Mouse (Mus musculus) adrenal gland, postnatal 25 days (tissue): ENCODE measurements around the gene Col20a1. TPM values are rescaled to one million over a fixed set of nuclear protein-coding genes. Genes with fewer than 3 reads are reported as not detected.

ENCODE experiments used
- DNase-seq: peaks from one replicate; pipeline ENCODE4 v3.0.0; 2021; ENCODE audit warnings: mixed read lengths
- long read RNA-seq: library from polyadenylated mRNA; stranded (forward); transcript quantifications from one replicate; pipeline ENCODE4 v2.0.0, GENCODE M21; 2021
- total RNA-seq: library from RNA; stranded (reverse); gene quantifications from 2 replicates; pipeline ENCODE4 v1.2.3, GENCODE M21; 2021

Gene Col20a1
- 2.6 and 3.4 TPM in 2 replicates for total RNA-seq
- long read RNA-seq, partial matches to known transcripts, result 0 of 3 reads
- long read RNA-seq, other reads (novel, unspliced or antisense), result 3 of 3 reads

- DNase-seq, result no peak
Measured at GRCm38 (mm10) chr2:180986449-180986848, at the start of gene Col20a1. Col20a1 (plus strand) TSS chr2:180986535.

DNA sequence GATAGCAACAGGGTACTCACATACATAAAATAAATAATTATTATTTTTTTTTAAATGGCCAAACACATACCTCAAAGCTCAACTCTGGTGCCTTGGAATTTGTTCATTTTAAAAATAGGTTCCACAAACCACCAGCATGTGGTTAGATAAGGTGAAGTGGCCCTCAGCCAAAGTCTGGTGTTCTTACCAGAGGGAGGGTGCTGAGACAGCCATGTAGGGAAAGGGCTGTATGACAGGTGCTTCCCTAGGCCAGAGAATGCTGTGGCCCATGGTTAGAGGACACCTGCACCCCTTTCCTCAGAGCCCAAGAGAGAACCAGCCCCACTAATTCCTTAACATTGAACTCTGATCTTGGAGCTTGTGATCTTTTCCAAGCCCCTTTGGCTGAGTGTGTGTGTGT lies 46.1 kb upstream of the Col20a1 start:
- DNase-seq, result no peak

- no peak for DNase-seq
Measured at GRCm38 (mm10) chr2:180941869-180942268, 44.5 kb upstream of the Col20a1 start.

DNA sequence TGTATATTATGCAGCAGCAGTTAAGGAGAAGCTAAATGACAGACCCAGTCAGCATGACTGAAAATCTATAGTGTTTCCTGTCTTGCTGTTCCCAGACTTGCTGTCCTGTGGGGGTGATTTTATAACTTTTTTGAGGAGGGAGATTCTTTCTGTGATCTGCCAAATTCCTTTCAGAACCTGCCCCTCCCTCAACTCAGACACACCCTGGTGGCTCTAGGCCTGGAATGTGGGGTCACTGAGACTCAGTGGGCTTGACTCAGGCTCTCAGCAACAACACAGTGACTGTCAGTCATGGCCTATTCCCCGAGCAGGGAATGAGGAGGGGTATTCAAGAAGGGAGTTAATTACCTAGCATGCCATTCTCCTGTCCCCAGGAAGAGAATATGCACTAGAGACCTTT lies 36.4 kb upstream of the Col20a1 start:
- DNase-seq, result no peak

DNA sequence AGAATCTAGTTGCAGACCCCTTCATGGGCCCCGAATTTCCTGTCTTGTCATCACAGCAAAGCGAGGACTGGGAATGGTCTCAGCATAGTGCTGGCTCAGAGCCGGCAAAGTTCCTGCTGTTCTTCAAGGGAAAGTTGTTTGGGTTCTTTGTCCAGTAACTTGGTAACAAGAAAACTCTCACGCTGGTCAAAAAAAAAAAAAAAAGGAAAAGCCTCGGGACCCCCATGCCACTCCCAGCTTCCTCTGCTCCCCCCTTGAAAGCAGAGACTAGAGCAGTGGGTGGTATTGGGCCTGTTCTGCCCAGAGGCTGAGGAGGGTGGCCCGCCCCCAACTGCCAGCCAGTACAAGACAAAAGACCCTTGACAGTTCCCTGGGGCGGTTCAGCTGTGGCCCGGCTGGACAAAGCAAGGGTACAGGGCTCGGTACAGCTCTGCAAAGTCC lies 33.6 kb upstream of the Col20a1 start:
- no peak for DNase-seq

GRCm38 (mm10) chr2:180953638-180954037 lies 32.7 kb upstream of the Col20a1 start:
- DNase-seq, result no peak

DNA sequence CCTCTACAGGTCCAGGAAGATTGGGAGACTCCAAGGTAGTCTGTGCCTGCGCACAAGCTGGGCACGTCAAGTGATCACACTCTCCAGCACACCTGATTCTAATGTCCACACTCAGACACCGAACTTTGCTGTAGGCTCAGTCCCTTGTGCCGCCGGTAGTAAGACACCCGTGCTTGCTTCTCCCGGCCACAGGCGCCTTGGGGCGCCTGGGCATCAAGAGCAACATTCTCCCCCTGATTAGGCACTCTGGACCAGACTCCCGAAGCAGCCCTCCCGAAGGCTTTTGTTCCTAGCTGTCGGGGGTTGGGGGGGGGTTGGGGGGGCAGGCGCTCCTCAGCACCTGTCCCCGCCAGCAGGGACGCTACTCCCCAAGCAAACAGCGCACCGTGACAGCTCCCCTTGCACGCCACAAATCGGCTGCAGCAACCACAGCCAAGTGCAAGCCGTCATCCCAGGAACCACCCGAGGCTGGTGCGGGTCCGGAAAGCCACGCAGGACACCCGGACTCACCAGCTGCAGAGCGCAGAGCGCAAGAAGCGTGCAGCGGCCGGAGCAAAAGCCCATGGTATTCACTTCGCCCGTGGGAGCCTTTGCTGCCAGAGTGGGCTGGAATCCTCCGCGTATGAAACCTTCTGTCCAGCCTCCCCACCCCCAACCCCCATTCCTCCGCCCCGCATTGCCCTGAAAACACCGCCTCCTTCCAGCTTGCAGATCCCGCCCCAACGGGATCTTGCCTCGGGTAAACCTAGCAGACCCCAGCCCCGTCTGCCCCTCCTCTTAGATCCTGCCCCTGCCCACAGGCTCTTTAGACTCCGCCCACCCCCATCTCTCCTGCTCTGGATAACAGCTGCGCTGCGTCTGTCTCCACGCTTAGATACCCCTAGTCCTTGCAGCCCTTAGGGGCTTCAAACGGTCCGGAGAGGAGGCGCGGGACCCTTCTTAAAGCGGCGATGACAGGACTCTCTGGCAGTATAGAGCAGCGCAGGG lies 32.0 kb upstream of the Col20a1 start, which contains the start of gene Nkain4:
TSS of gene Nkain4 (minus strand) at position 639 of the 987 bp plus-strand sequence.
- DNase-seq, result peak; percentile 31

- DNase-seq, result no peak
Measured at GRCm38 (mm10) chr2:180959605-180960004, 26.7 kb upstream of the Col20a1 start.

GRCm38 (mm10) chr2:180960187-180960586 lies 26.1 kb upstream of the Col20a1 start:
- DNase-seq, result no peak

DNA sequence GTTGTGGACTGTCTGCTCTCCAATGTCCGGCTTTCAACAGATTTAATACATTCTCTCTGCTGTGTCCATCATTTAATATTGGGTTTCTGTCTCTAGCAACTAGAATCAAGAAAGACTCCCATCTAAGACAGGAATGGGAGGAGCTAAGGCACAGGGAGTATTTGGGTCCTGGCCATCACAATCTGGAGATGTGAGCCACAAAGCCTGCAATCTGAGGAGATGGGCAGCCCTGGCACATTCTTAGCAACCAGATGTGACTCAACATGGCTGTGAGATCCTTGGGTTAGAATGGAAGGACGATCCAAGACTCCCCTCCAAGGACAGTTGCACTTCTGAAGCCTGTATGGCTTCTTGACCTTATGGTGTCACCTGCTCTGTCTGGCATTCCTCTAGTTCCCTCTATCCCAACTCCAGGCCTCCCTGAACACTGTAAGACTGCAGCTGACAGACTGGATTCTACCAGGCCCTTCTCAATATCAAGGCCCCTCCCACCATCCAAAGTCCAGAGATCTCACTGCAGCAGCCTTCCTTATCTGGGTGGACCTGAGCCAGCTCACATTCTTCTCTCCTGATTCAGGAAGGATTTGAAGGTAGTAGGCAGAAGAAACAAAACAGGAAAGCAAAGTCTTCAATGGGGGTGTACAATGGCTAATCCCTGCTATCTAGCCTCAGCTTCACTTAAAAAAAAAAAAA lies 23.6 kb upstream of the Col20a1 start:
- DNase-seq, result no peak

DNA sequence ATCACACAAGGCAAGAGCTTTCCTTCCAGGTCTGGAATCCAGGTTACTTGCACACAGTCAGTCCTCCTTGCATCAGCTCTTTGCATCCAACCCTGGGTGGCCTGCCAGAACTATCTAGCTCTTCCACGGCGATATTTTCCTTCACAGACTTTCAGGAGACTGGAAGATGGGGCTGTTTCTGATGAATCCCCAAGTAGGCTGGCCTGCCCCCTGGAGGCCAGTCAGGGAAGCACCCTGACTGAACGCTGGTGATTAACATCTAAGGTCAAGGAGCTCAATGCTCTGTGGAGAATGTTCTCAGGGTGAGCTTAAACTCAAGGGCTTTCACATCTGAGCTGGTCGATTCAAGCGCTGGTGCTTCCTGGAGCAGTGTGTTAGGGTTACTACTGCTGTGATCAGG lies 22.4 kb upstream of the Col20a1 start:
- DNase-seq, result peak; percentile 80

- DNase-seq, result no peak
Measured at GRCm38 (mm10) chr2:180966092-180966882, 20.0 kb upstream of the Col20a1 start.

DNA sequence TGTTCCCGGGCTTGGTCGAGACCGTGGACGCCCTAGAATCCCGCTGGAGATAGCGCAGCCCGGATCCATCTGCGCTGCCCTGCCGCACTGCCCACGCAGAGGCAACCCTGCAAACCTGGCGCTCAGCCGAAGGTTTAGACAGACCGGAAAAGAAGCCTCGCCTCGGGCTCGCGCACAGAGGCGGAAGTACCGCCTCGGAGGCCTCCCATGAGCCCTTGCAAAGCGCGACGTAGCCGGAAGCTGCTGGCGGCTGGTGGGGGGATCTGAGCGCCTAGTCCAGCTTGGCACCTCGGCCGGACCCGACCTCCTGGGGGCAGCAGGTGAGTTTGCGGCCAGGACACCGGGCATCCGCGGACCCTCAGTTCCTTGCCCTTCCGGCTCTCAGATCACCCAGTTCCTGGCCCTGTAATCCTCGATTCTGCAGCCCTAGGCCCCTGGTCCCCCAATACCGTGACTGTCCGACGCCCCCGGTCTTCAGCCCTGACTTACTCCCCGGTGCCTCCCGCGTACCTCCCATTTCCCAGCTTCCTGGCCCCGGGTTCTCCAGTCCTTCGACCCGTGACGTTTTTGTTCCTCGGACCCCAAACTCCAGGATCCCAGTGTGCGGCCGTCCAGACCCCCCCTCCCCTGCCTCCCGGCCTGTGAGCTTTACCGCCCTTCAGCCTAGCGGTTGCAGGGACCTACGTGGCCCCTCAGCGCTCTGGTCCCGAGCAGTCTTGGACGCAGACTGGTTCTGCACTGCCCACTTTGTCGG lies 19.1 kb upstream of the Col20a1 start, which contains the start of gene Arfgap1:
TSS of gene Arfgap1 (plus strand) at position 216 of the 754 bp plus-strand sequence.
- peak; percentile 93 for DNase-seq

GRCm38 (mm10) chr2:180981133-180981532 lies 5.2 kb upstream of the Col20a1 start:
- DNase-seq, result no peak

GRCm38 (mm10) chr2:180985635-180986034 lies 700 bp upstream of the Col20a1 start:
- DNase-seq, result no peak

DNA sequence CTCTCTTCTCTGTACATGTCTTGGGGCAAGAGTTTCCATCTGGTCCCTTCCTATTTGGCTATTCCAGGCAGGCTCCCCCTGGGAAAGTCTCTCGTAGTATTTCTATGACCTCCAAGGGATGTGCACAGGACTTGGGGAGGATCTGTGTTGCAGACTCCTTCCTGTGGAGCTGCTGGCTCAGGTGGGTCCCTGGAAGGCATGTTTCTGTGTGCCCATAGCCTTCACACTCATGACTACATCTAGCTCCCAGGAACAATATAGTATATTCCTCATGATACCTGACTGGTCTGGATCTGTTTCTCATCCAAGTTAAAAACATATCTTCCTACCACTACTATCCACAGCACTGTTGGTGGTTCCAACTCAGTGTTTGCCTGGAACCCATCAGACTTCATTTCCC lies 666 bp downstream of the Col20a1 start:
- DNase-seq, result no peak

DNA sequence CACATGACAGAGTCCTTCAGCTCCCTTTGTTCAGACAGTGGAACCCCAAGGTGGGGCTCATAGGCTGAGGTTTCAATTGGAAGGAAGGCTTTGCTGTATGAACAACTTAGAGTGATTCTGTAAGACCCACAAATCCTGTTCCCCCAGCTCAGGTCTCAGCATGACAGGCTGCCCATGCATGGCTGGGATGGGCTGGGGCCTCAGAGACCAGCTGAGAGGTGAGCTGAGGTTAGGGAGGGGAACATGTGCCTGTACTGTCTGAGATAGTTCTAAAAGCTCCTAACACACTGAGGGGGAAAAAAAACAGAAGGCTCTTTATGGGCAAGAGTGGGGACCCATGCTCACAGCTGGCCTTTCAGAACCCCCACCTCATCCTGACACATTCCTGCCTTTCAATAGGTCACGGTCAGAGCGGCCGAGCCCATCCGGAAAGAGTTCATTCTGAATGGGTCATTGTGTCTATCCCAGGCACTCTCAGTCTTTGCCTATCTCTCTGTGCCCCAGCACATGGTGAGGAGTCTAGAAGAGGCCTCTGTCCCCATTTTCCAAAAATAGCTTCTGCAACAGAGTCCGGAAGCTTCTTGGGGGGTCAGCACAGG lies 1.2 kb downstream of the Col20a1 start:
- DNase-seq, result no peak

GRCm38 (mm10) chr2:180988347-180988913 lies 2.1 kb downstream of the Col20a1 start:
- no peak for DNase-seq

DNA sequence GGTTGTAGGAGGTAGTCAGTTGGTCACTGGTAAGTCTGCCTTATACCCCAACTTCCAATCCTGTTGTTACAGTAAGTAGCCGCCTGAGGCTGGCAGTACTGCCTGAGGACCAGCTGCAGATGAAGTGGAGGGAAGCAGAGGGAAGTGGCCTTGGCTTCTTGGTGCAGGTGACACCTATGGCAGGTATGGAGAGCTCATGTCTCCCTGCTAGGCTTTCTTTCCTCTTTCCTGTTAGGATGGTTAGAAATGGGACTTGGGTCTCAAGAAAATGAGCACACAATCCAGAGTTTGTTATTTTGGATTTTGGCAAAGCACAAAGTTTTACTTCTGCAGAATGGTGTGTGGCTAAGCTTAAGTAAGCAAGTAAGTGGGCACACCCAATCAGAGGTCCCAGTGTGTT lies 2.6 kb downstream of the Col20a1 start:
- DNase-seq, result no peak

GRCm38 (mm10) chr2:180990347-180990746 lies 4.0 kb downstream of the Col20a1 start:
- no peak for DNase-seq
